Mouse (Mus musculus): ENCODE data around the gene Dll4. TPM values are rescaled to one million over a fixed set of nuclear protein-coding genes. Genes with fewer than 3 reads are reported as not detected.

Dll4 gene
- total and polyA plus RNA-seq, 3 experiments, result 0.18 TPM; not detected in 2

- H3K27ac ChIP-seq (ENCODE audit: control insufficient read depth, low read depth, low read length), result no peak overlapping the region
- H3K27me3 ChIP-seq (ENCODE audit: control insufficient read depth in 1 of 2, insufficient read depth in 2 of 2, low read length in 2 of 2), result no peaks in the 10 kb centered on the region
- no peaks in the 10 kb centered on the region; the same call in 1 of the 2 replicates for H3K79me2 ChIP-seq (ENCODE audit: control insufficient read depth, insufficient read depth, low read length, poor library complexity)
- DNase-seq (ENCODE audit: low read depth, low spot score), result no peak
- no peak overlapping the region for H3K9ac ChIP-seq (ENCODE audit: control insufficient read depth, low read depth, low read length, poor library complexity, severe bottlenecking)
- H3K9me3 ChIP-seq (replicated peaks; ENCODE audit: insufficient read depth, low read length), result no peaks in the 10 kb centered on the region
- H3K36me3 ChIP-seq (ENCODE audit: control insufficient read depth in 1 of 2, insufficient read depth in 2 of 2, low read length in 2 of 2), result peaks cover 0 to 6% of the 10 kb centered on the region in 2 experiments; a peak in 2 of 4 replicates
- TF ChIP-seq GATA1 (IDR thresholded peaks at IDR 0.05; ENCODE audit: low read depth, low read length) (peak; percentile 69), EP300 (IDR thresholded peaks at IDR 0.05; ENCODE audit: low read depth in 1 of 2, low read length in 2 of 2) (peak; percentile 47 to 54; a peak in 3 of 4 replicates), USF1 (IDR thresholded peaks at IDR 0.05; ENCODE audit: low read depth, low read length) (no peak), TCF12 (IDR thresholded peaks at IDR 0.05; ENCODE audit: low read depth, low read length) (peak; percentile 42; the same call in 1 of the 2 replicates)
- no peak overlapping the region for H3K4me3 ChIP-seq (ENCODE audit: control insufficient read depth in 1 of 2, insufficient read depth in 1 of 2, low read depth in 2 of 2, low read length in 2 of 2)
- peaks cover 2 to 15% of the 10 kb centered on the region in 2 experiments; a peak in 3 of 4 replicates for H3K4me1 ChIP-seq (ENCODE audit: control insufficient read depth in 1 of 2, insufficient read depth in 2 of 2, low read length in 2 of 2)
Observed at GRCm38 (mm10) chr2:119335535-119335934, 10.0 kb downstream of the Dll4 start.

- no peak overlapping the region for H3K9ac ChIP-seq (ENCODE audit: control insufficient read depth, low read depth, low read length, poor library complexity, severe bottlenecking)
Observed at GRCm38 (mm10) chr2:119336002-119336401, 10.4 kb downstream of the Dll4 start.

GRCm38 (mm10) chr2:119336470-119336869 lies 10.9 kb downstream of the Dll4 start:
- Histone ChIP-seq H3K36me3 (ENCODE audit: control insufficient read depth in 1 of 2, insufficient read depth in 2 of 2, low read length in 2 of 2) (peaks cover 0 to 6% of the 10 kb centered on the region in 2 experiments; a peak in 2 of 4 replicates), H3K4me3 (ENCODE audit: control insufficient read depth in 1 of 2, insufficient read depth in 1 of 2, low read depth in 2 of 2, low read length in 2 of 2) (no peak overlapping the region), H3K4me1 (ENCODE audit: control insufficient read depth in 1 of 2, insufficient read depth in 2 of 2, low read length in 2 of 2) (peaks cover 2 to 15% of the 10 kb centered on the region in 2 experiments; a peak in 3 of 4 replicates), H3K27ac (ENCODE audit: control insufficient read depth, low read depth, low read length) (no peak overlapping the region), H3K9ac (ENCODE audit: control insufficient read depth, low read depth, low read length, poor library complexity, severe bottlenecking) (no peak overlapping the region), H3K27me3 (ENCODE audit: control insufficient read depth in 1 of 2, insufficient read depth in 2 of 2, low read length in 2 of 2) (no peaks in the 10 kb centered on the region), H3K79me2 (ENCODE audit: control insufficient read depth, insufficient read depth, low read length, poor library complexity) (no peaks in the 10 kb centered on the region; the same call in 1 of the 2 replicates), H3K9me3 (replicated peaks; ENCODE audit: insufficient read depth, low read length) (no peaks in the 10 kb centered on the region)
- DNase-seq (ENCODE audit: low read depth, low spot score), result no peak
- TF ChIP-seq MAFK (IDR thresholded peaks at IDR 0.05; ENCODE audit: borderline replicate concordance, low read depth, low read length) (no peak), RAD21 (IDR thresholded peaks at IDR 0.05; ENCODE audit: low read depth, low read length) (no peak), TBP (IDR thresholded peaks at IDR 0.05; ENCODE audit: low read depth, low read length) (no peak), ZNF384 (IDR thresholded peaks at IDR 0.05; ENCODE audit: low read depth, low read length) (no peak), POLR2AphosphoS2 (IDR thresholded peaks at IDR 0.05; ENCODE audit: low read length) (no peak), MAX (IDR thresholded peaks at IDR 0.05; ENCODE audit: low read length) (no peak), ZMIZ1 (IDR thresholded peaks at IDR 0.05; ENCODE audit: low read depth, low read length) (no peak), JUND (IDR thresholded peaks at IDR 0.05; ENCODE audit: low read depth, low read length) (no peak), NELFE (IDR thresholded peaks at IDR 0.05; ENCODE audit: low read depth, low read length) (no peak), MYB (IDR thresholded peaks at IDR 0.05; ENCODE audit: low read depth, low read length) (no peak), MAZ (IDR thresholded peaks at IDR 0.05; ENCODE audit: low read depth, low read length) (no peak), ETS1 (IDR thresholded peaks at IDR 0.05; ENCODE audit: low read depth, low read length) (no peak), MXI1 (IDR thresholded peaks at IDR 0.05; ENCODE audit: low read depth, low read length) (no peak), UBTF (IDR thresholded peaks at IDR 0.05; ENCODE audit: borderline replicate concordance, insufficient read depth, low read depth, low read length) (no peak), TAL1 (IDR thresholded peaks at IDR 0.05; ENCODE audit: low read length) (no peak), NRF1 (IDR thresholded peaks at IDR 0.05; ENCODE audit: insufficient read depth, low read depth, low read length, poor library complexity, severe bottlenecking) (no peak), GABPA (IDR thresholded peaks at IDR 0.05; ENCODE audit: low read depth, low read length) (no peak), CHD1 (IDR thresholded peaks at IDR 0.05; ENCODE audit: low read depth, low read length) (no peak), RCOR1 (IDR thresholded peaks at IDR 0.05; ENCODE audit: low read depth, low read length) (no peak), POLR2AphosphoS5 (IDR thresholded peaks at IDR 0.05; ENCODE audit: borderline replicate concordance, low read depth, low read length) (no peak)

More at GRCm38 (mm10) chr2:119336002-119336401, 10.4 kb downstream of the Dll4 start:
- Histone ChIP-seq H3K27ac (ENCODE audit: control insufficient read depth, low read depth, low read length) (no peak overlapping the region), H3K4me1 (ENCODE audit: control insufficient read depth in 1 of 2, insufficient read depth in 2 of 2, low read length in 2 of 2) (peaks cover 2 to 15% of the 10 kb centered on the region in 2 experiments; a peak in 3 of 4 replicates), H3K9me3 (replicated peaks; ENCODE audit: insufficient read depth, low read length) (no peaks in the 10 kb centered on the region), H3K36me3 (ENCODE audit: control insufficient read depth in 1 of 2, insufficient read depth in 2 of 2, low read length in 2 of 2) (peaks cover 0 to 6% of the 10 kb centered on the region in 2 experiments; a peak in 2 of 4 replicates), H3K79me2 (ENCODE audit: control insufficient read depth, insufficient read depth, low read length, poor library complexity) (no peaks in the 10 kb centered on the region; the same call in 1 of the 2 replicates), H3K27me3 (ENCODE audit: control insufficient read depth in 1 of 2, insufficient read depth in 2 of 2, low read length in 2 of 2) (no peaks in the 10 kb centered on the region), H3K4me3 (ENCODE audit: control insufficient read depth in 1 of 2, insufficient read depth in 1 of 2, low read depth in 2 of 2, low read length in 2 of 2) (no peak overlapping the region)
- DNase-seq (ENCODE audit: low read depth, low spot score), result no peak
- TF ChIP-seq POLR2A (IDR thresholded peaks at IDR 0.05; ENCODE audit: control insufficient read depth in 1 of 2, insufficient read depth in 1 of 2, low read depth in 1 of 2, low read length in 2 of 2, poor library complexity in 1 of 2), result no peak
- no peak for TF ChIP-seq USF1 (IDR thresholded peaks at IDR 0.05; ENCODE audit: low read depth, low read length)
- no peak for TF ChIP-seq ZNF384 (IDR thresholded peaks at IDR 0.05; ENCODE audit: low read depth, low read length)
- TF ChIP-seq ZC3H11A (IDR thresholded peaks at IDR 0.05; ENCODE audit: low read depth, low read length), result no peak
- no peak for TF ChIP-seq MEF2A (IDR thresholded peaks at IDR 0.05; ENCODE audit: extremely low read depth, insufficient replicate concordance, low read depth, low read length, poor library complexity, severe bottlenecking)

Measured in MEL (cell line).